Comparison of ENCODE assay signal across 17 mouse cellular contexts in the genomic region with DNA sequence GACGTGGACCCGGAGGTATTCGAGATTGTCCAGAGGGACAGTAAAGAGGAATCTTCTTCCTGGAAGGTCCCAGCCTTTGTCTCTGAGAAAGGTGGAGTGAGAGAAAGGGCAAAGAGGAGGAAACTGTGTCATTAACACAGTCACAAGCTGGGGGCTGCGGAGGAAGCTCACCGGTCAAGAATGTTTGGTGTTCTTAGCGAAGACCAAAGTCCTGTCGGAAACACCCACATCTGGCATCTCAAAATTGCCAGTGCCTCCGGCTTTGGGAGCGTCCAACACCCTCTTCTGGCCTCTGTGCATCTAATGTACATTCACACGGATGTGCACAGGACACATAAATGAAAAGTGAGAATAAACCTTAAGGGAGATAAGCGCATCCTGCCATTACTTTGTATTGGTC.
"Had no signal": no experiment of that assay in that cellular context is flagged by ENCODE, and none has a peak within 500 bp of the region (broad histone marks: within the 10 kb centered on the region; RNA-seq: fewer than 3 reads in every experiment).

No protein-coding gene starts in this region.

- H3K4me2 ChIP-seq: limb, embryonic 13.5 days; midbrain, embryonic 13.5 days had no signal

- H3K27me3 ChIP-seq: limb, embryonic 13.5 days; megakaryocyte, embryonic 14.5 days; midbrain, embryonic 13.5 days had no signal

- H3K36me3 ChIP-seq: limb, embryonic 10.5 days; limb, embryonic 13.5 days; midbrain, embryonic 10.5 days; midbrain, embryonic 13.5 days had no signal

- H3K4me3 ChIP-seq: limb, embryonic 10.5 days; limb, embryonic 13.5 days; midbrain, embryonic 10.5 days; midbrain, embryonic 13.5 days had no signal

- ATAC-seq: inflammation-experienced regulatory T-cells, adult 6 months; intestine, embryonic 16.5 days; midbrain, embryonic 13.5 days had no signal

- DNase-seq: kidney, adult 18-20 months; kidney, adult 9 months; kidney, postnatal 14 days; kidney, postnatal 4 days; lung, adult 2 months; thymus, adult 2 months; thymus, postnatal 14 days; thymus, postnatal 4 days had no signal

- H3K9ac ChIP-seq: limb, embryonic 13.5 days; liver, embryonic 14.5 days; midbrain, embryonic 13.5 days had no signal

- H3K27ac ChIP-seq: limb, embryonic 10.5 days; limb, embryonic 13.5 days; liver, embryonic 14.5 days; midbrain, embryonic 10.5 days; midbrain, embryonic 13.5 days; stomach, postnatal 0 days had no signal

- H3K9me3 ChIP-seq: limb, embryonic 10.5 days; limb, embryonic 13.5 days; megakaryocyte, embryonic 14.5 days; midbrain, embryonic 10.5 days; midbrain, embryonic 13.5 days had no signal

- H3K4me1 ChIP-seq: midbrain, embryonic 10.5 days; midbrain, embryonic 13.5 days had no signal
